Mouse (Mus musculus): ENCODE data around the gene Gm21411.
"Not testable (repeated sequence)": the region's sequence is repeated elsewhere in the genome, so short reads cannot be mapped to it uniquely, and the experiment has no call there.

Gm21411 gene

DNA sequence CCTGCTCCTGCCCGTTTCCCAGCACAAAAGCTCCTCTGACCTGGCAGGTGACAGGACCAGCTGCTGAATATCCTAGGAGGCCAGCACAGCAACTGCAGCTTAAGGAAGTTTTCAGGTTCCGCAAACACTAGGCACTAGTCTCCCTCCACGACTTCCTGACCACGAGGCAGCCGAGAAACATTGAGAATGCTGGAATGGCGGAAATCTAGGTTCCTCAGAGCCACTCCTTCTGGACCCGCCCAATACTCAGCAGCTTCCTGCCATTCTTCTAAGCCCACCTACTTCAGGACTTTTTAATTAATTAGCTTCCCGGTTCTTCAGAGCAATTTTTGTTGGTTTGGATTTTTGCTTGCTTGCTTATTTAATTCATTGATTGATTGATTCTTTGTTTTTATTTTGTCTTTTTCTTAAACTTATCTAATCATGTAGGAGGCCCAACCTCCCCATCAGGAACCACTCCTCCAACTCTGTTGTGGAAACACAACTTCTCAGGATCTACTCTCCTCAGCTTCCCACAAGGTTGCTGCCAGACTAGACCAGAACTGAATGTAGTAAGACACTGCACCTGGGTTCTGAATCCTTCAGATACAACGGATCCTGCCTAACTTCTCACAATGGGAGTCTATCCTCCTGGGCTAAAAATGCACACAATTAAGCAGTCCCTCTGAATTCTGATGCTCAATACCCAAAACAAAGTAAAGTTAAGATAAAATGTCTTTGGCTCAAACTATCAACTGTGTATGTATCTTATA is at the start of gene Gm21411:
Gm21411 (minus strand) TSS at position 205 of the 752 bp plus-strand sequence.
- not testable (repeated sequence) for DNase-seq

DNA sequence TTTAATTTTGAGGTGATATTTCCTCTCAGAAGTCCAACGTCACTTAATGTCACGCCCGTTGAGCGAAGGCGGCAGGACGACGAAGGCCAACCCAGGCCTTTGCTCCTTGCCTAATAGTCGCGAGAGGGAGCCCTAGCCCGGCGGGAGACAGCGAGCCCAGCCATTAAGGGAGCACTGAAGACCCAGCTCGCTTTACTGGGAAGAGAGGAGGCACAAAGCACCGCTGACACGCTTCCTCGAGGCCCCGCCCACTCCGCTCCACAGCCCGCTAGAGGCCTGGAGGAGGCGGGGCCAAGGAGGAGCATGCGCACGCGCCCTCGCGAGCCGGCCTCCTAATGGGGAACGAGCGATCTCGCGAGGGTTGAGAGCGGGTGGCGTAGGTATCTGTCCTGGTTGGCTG is 32.3 kb upstream of the Gm21411 start:
- DNase-seq, result not testable (repeated sequence)

DNA sequence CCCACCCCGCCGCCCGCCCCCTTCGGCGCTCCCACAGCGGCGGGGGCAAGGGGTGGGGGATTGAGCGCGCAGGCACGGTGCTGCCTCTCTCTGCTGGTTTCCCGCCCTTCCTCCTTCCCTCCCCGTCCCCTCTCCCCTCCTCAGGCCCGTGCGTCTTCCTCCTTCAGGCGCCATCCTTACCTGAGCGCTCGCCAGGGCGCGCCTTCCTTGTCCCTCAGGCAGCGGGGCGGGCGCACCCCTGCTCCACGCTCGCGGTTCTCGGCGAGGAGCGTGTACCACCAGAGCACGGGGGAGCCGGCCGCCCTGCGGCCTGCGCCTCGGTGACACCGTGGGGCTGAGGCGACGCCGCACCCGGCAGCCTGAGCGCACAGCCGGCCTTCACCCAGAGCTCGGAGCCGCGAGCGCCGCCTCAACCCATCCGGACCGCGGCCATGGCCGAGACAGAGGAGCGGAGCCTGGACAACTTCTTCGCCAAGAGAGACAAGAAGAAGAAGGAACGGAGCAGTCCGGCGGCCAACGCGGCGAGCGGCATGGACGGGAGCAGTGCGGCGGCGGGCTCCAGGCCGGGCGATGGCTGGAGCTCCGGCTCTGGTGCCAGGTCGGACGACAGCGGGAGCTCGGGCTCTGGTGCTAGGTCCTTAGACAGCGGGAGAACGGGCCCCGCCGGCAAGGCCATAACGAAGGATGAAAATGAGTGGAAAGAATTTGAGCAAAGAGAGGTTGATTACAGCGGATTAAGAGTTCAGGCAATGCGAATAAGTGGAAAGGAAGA is 23.1 kb upstream of the Gm21411 start:
- no peak for DNase-seq

DNA sequence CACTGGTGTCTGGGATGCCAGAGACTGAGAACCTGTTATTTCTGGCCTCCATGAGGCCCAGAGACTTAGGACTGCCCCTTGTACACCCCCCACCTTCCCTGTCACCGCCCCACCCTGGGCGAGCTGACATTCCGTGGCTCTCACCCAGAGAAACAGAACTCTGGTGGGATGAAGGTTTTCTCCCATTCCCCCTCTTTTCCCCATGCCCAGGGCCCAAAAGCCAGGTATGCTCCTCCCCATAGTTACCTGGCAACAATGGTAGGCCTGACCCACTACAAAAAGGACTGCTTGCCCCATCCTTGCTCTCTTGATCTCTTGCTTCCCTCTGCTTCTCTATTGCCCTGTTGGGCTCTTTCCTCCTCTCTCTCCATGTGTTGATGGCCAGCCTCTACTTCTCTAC is 5.8 kb upstream of the Gm21411 start:
- DNase-seq, result no peak

DNA sequence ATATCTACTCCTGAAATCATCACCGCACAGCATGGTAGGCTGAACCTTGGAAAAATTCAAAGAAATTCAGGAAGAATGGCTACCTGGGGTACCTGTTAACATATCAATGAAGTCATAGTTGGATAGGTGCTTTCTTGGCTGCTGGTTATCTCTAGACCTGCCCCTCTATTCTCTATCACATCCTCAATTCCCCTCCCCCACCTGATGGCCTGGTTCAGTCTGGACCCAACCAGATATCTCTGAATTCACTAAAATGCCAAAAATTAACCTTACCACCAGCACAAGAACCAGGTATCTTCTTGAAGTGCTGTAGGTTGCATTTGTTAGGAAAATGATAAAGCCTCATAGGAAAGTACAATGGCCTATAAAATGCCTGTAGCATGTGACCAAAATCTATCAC is 1.3 kb downstream of the Gm21411 start:
- not testable (repeated sequence) for DNase-seq

DNA sequence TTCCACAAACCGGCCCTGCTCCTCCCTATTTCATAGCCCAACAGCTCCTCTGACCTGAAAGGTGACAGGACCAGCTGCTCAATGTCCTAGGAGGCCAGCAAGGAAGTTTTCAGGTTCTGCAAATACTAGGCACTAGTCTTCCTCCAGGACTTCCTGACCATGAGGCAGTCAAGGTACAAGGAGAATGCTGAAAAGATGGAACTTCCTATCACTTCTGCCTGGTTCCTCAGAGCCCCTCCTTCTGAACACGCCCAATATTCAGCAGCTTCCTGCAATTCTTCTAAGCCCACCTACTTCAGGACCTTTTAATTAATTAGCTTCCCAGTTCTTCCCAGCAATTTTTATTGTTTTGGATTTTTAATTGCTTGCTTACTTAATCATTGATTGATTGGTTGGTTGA is 4.6 kb downstream of the Gm21411 start:
- DNase-seq, result not testable (repeated sequence)

DNA sequence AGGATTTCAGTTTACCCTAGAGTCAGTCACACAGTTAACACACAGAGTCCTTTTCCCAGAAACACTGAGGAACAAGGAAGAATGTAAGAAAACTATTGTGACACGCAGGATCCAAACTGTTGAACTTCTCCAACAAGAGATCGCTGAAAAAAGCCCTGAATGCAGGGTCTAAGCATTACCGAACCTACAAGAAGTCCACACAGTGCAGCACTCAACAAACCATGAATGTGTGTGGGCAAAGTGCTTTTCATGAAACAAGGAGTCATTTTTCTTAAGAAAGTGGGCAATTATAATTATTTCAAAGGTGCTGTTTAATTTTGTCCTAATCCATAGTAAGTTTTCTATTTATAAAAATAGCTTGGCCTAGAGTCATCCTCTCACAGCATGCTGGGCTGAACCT is 6.3 kb downstream of the Gm21411 start:
- not testable (repeated sequence) for DNase-seq
